Mouse (Mus musculus) lung, adult 2 months (tissue): ENCODE measurements around the gene Wdr41.

ENCODE experiments used
- CTCF ChIP-seq: fragments of 200-500 bp; IDR thresholded peaks from 2 replicates; pipeline ENCODE4 v1.5.1; 2011; ENCODE audit warnings: mild to moderate bottlenecking, low read length, control low read depth; ENCODE audit not compliant: insufficient read depth
- POLR2A ChIP-seq: fragments of 200-500 bp; IDR thresholded peaks from 2 replicates; pipeline ENCODE4 v1.6.1; 2011; ENCODE audit warnings: low read depth, mild to moderate bottlenecking, control low read depth, low read length, borderline replicate concordance; ENCODE audit errors: extremely low read depth

DNA sequence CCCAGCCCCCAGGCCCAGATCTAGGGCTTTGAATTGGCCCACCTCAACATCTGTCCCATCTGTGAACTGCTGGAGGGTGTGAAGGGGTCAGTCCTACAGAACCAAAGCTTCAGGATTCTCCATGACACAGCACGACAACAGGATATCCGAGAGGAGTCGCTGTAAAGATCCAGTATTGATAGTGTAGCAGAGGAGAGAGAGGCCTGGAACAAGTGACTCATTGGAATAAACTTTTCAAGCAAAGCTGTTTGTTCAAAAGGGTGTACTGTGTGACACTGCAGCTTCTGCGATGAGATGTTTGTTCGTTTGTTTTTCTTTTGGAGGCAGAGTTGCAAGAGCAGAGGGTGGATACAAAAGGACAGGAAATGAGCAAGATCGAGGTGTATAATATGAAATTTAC lies 20.2 kb upstream of the Wdr41 start:
- TF ChIP-seq CTCF (no peak), POLR2A (no peak)
